Mouse (Mus musculus) lung, embryonic 14.5 days (tissue): ENCODE results near the gene Chodl. TPM values are rescaled to one million over a fixed set of nuclear protein-coding genes. Genes with fewer than 3 reads are reported as not detected.

Source experiments
- ATAC-seq: fragments of 200-750 bp; cut with Nextera tagmentation; 2 replicates; pipeline ENCODE4 v1.8.0; 2017; ENCODE audit warnings: mild to moderate bottlenecking, moderate TSS enrichment, moderate library complexity; ENCODE audit not compliant: insufficient read depth
- DNase-seq: peaks from one replicate; pipeline ENCODE4 v3.0.0-alpha.2; 2015
- H3K27ac ChIP-seq: fragments of 300-500 bp; sonication (generic); 2 replicates; pipeline ENCODE4 v1.5.1; 2014; ENCODE audit warnings: low read depth, mild to moderate bottlenecking, moderate library complexity
- H3K27me3 ChIP-seq: fragments of 300-500 bp; sonication (generic); 2 replicates; pipeline ENCODE4 v1.6.1; 2014; ENCODE audit warnings: low read length, control low read depth; ENCODE audit not compliant: insufficient read depth
- H3K36me3 ChIP-seq: fragments of 300-500 bp; sonication (generic); 2 replicates; pipeline ENCODE4 v1.6.1; 2014; ENCODE audit warnings: control low read depth; ENCODE audit not compliant: insufficient read depth
- H3K4me1 ChIP-seq: fragments of 300-500 bp; sonication (generic); 2 replicates; pipeline ENCODE4 v1.6.1; 2014; ENCODE audit warnings: antibody characterized with exemption, control low read depth; ENCODE audit not compliant: insufficient read depth
- H3K4me2 ChIP-seq: fragments of 300-500 bp; sonication (generic); 2 replicates; pipeline ENCODE4 v1.6.1; 2014; ENCODE audit warnings: mild to moderate bottlenecking
- H3K4me3 ChIP-seq: fragments of 300-500 bp; sonication (generic); 2 replicates; pipeline ENCODE4 v1.5.1; 2014; ENCODE audit warnings: low read depth, low read length
- H3K9ac ChIP-seq: fragments of 300-500 bp; sonication (generic); 2 replicates; pipeline ENCODE4 v1.6.1; 2014
- H3K9me3 ChIP-seq: fragments of 300-500 bp; sonication (generic); 2 replicates; pipeline ENCODE4 v1.6.1; 2016; ENCODE audit warnings: low read depth, low read length, control low read depth
- CTCF ChIP-seq: IDR thresholded peaks from 2 replicates; pipeline ENCODE4 v1.5.1; 2016; ENCODE audit warnings: antibody characterized with exemption, low read depth
- WGBS: fragments of 180-500 bp; shearing (Covaris S2); extraction: QIAGEN DNeasy Blood & Tissue Kit; methylation state at CpG from one replicate; pipeline ENCODE4 v1.1.7; 2014; 5-methylcytosine and 5-hydroxymethylcytosine counted together
- polyA plus RNA-seq: library from polyadenylated mRNA; unstranded; fragments of >200 nt; fragmentation: Nextera tagmentation; extraction: Ambion mirVana; gene quantifications from 2 replicates; pipeline ENCODE4 v1.2.1, GENCODE M21; 2014

Gene Chodl
- polyA plus RNA-seq, 1 experiment from 2014 or later = 1.2 TPM

GRCm38 (mm10) chr16:78969091-78969731 is 38.5 kb downstream of the Chodl start:
- Histone ChIP-seq H3K4me1 (no peaks in the 10 kb centered on the region), H3K27ac (no peak overlapping the region), H3K4me2 (peak overlapping the region; percentile 23; the same call in 1 of the 2 replicates), H3K36me3 (no peaks in the 10 kb centered on the region), H3K9me3 (no peaks in the 10 kb centered on the region), H3K4me3 (no peak overlapping the region), H3K9ac (no peak overlapping the region), H3K27me3 (no peaks in the 10 kb centered on the region)
- 23% methylated on average over 13 of the region's 13 CpGs for WGBS
- peak; percentile 68 for TF ChIP-seq CTCF
- ATAC-seq = peak; percentile 63; the same call in 1 of the 2 replicates
- peak; percentile 84 for DNase-seq

DNA sequence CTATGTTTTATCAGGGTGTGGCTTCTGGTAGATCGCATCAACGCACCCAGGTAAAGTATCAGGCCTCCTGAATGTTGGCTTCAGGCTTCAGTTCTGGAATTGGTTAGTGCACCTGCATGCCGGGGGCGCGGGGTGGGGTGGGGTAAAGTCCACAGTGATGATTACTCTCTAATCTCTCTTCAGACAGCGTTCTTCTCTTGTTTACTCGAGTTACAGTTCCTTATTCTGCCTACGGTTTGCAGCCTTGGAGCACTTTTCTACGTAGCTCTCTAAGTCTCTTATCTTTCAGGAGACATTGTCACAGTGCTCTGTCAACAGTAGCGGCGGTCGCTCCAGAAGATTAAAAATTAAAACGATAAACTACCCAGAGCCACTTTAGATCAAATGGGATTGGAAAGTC is 43.4 kb downstream of the Chodl start:
- 73% methylated on average over 13 of the region's 13 CpGs for WGBS
- H3K27me3 ChIP-seq = no peaks in the 10 kb centered on the region
- ATAC-seq (no peak), DNase-seq (no peak)
- no peak overlapping the region for H3K4me2 ChIP-seq
- TF ChIP-seq CTCF = no peak
- H3K36me3 ChIP-seq = no peaks in the 10 kb centered on the region
- no peak overlapping the region for H3K9ac ChIP-seq
- H3K4me3 ChIP-seq = no peak overlapping the region
- no peaks in the 10 kb centered on the region for H3K9me3 ChIP-seq
- no peak overlapping the region for H3K27ac ChIP-seq
- H3K4me1 ChIP-seq = no peaks in the 10 kb centered on the region

GRCm38 (mm10) chr16:78976384-78976783 is 45.6 kb downstream of the Chodl start:
- no peaks in the 10 kb centered on the region for H3K27me3 ChIP-seq
- no peaks in the 10 kb centered on the region for H3K4me1 ChIP-seq
- no peak overlapping the region for H3K9ac ChIP-seq
- no peaks in the 10 kb centered on the region for H3K36me3 ChIP-seq
- no peaks in the 10 kb centered on the region for H3K9me3 ChIP-seq
- TF ChIP-seq CTCF = no peak
- ATAC-seq = no peak
- WGBS = 63% methylated on average over 8 of the region's 8 CpGs
- H3K4me3 ChIP-seq = no peak overlapping the region
- no peak for DNase-seq
- no peak overlapping the region for H3K27ac ChIP-seq
- no peak overlapping the region for H3K4me2 ChIP-seq

Other genes starting within 250 kb of the Chodl start
- not detected in 2 replicates for gene Tmprss15, start 160.1 kb downstream of the Chodl start, polyA plus RNA-seq